ENCODE assay signal across 8 mouse cellular contexts in the genomic region with DNA sequence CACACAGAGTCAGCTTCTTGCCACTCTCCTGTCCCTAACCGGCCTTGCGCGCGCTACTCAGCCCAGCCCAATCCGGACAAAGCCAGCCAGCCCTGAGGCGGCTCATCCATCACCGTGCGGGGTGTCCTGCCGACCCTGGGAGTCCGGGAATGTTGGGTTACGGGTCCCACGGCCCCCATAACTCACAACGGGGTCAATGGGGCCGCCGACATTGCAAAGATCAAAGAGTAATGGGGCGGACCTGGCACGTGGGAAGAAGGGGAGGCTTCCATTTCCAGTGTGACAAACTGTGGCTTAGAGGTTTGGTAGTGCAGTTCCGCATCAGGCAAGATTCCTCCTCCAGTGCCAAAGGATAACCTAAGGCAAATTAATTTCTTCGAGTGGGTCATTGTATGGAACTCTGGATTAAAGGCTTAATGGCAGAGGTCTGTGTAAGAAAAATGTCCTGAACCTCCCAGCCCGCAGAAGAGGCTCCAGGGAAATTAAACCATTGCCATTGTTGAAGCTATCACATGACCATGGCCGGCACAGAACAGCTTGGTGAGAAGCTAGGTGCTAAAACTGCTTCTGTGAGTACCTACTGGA. TPM values are rescaled to one million over a fixed set of nuclear protein-coding genes. Genes with fewer than 3 reads are reported as not detected.
A peak's percentile ranks its signal among the peaks of the same experiment; 100 is the strongest.
DNase-seq lines count a peak whose midpoint lies in the region; ATAC-seq and TF ChIP-seq lines count a peak whose summit lies in the region.

No protein-coding gene starts in this region.

- ATAC-seq in heart, embryonic 15.5 days (replicated peaks; ENCODE audit: insufficient number of reproducible peaks, insufficient read depth, low FRiP score, low read depth): no peak
- peak; percentile 69 for ATAC-seq in midbrain, embryonic 13.5 days

- no peaks in the 10 kb centered on the region for H3K9me3 ChIP-seq in heart, embryonic 15.5 days (replicated peaks)
- H3K9me3 ChIP-seq in midbrain, embryonic 13.5 days: no peaks in the 10 kb centered on the region; the same call in 1 of the 2 replicates

- no peak for TF ChIP-seq POLR2A in brain, embryonic 14.5 days (IDR thresholded peaks at IDR 0.05; ENCODE audit: borderline replicate concordance, extremely low read depth, insufficient read depth, insufficient read length, poor library complexity, severe bottlenecking)

- no peak for DNase-seq in heart, adult 9 months (ENCODE audit: low spot score in 2 of 2)
- DNase-seq in brain, embryonic 14.5 days (ENCODE audit: low read depth): peak; percentile 78
- peak; percentile 60 for DNase-seq in forelimb bud, embryonic 11.5 days (ENCODE audit: low read depth, low spot score)
- no peak for DNase-seq in ovary, postnatal 14 days (ENCODE audit: low spot score)
- no peak for DNase-seq in adrenal gland, adult 8-10 months
- no peak for DNase-seq in lung, postnatal 36 days

- no peak for TF ChIP-seq CTCF in brain, embryonic 14.5 days (IDR thresholded peaks at IDR 0.05; ENCODE audit: borderline replicate concordance, extremely low read depth, insufficient read depth, insufficient read length)

- H3K4me2 ChIP-seq in heart, embryonic 15.5 days: peak overlapping the region; percentile 98
- peak overlapping the region; percentile 61 for H3K4me2 ChIP-seq in midbrain, embryonic 13.5 days (replicated peaks)

- H3K9ac ChIP-seq in heart, embryonic 15.5 days: no peak overlapping the region
- peak overlapping the region; percentile 98 for H3K9ac ChIP-seq in midbrain, embryonic 13.5 days (replicated peaks)

- H3K4me3 ChIP-seq in heart, embryonic 15.5 days: peak overlapping the region; percentile 57
- peak overlapping the region; percentile 78 for H3K4me3 ChIP-seq in midbrain, embryonic 13.5 days (replicated peaks)

- no peaks in the 10 kb centered on the region for H3K36me3 ChIP-seq in heart, embryonic 15.5 days
- peaks cover 7% of the 10 kb centered on the region; the same call in 1 of the 2 replicates for H3K36me3 ChIP-seq in midbrain, embryonic 13.5 days

- H3K27me3 ChIP-seq in heart, embryonic 15.5 days: peaks cover 69% of the 10 kb centered on the region
- no peaks in the 10 kb centered on the region for H3K27me3 ChIP-seq in midbrain, embryonic 13.5 days

- peaks cover 13% of the 10 kb centered on the region for H3K4me1 ChIP-seq in heart, embryonic 15.5 days (replicated peaks)
- peaks cover 52% of the 10 kb centered on the region for H3K4me1 ChIP-seq in midbrain, embryonic 13.5 days (replicated peaks)

- WGBS in heart, embryonic 15.5 days: 2% methylated on average over 21 of the region's 21 CpGs
- WGBS in midbrain, embryonic 13.5 days: under 1% methylated on average over 21 of the region's 21 CpGs

- no peak overlapping the region for H3K27ac ChIP-seq in heart, embryonic 15.5 days
- H3K27ac ChIP-seq in midbrain, embryonic 13.5 days: peak overlapping the region; percentile 99

RNA-seq across cellular contexts. Expression of a gene that starts 1.1 kb away (rescaled TPM):
- 0.15 TPM in 1 of 2 replicates, not detected in the other for polyA plus RNA-seq in heart, embryonic 15.5 days (2015; fragmentation: Nextera tagmentation; extraction: Ambion mirVana)
- 54.9 and 73.0 TPM in 2 replicates for polyA plus RNA-seq in brain, embryonic 14.5 days (2012; rRNA removed)
- 14.6 and 20.4 TPM in 2 replicates for polyA plus RNA-seq in midbrain, embryonic 13.5 days (2015; fragmentation: Nextera tagmentation; extraction: Ambion mirVana)
- under 1 TPM; 0.06 to 0.15 (median 0.12) TPM for total RNA-seq in adrenal gland, adult 8-10 months (2022)

RNA-seq across cellular contexts. Expression of a gene that starts 1.4 kb away (rescaled TPM):
- 30.9 and 35.4 TPM in 2 replicates for polyA plus RNA-seq in heart, embryonic 15.5 days (2015; fragmentation: Nextera tagmentation; extraction: Ambion mirVana)
- polyA plus RNA-seq in brain, embryonic 14.5 days (2012; rRNA removed): 111 and 132 TPM in 2 replicates
- polyA plus RNA-seq in midbrain, embryonic 13.5 days (2015; fragmentation: Nextera tagmentation; extraction: Ambion mirVana): 105 and 106 TPM in 2 replicates
- 10 to 100 TPM; 24.5 to 32.7 (median 28.9) TPM for total RNA-seq in adrenal gland, adult 8-10 months (2022)

RNA-seq across cellular contexts. Expression of a gene that starts 20.4 kb away (rescaled TPM):
- 18.8 and 19.7 TPM in 2 replicates for polyA plus RNA-seq in heart, embryonic 15.5 days (2015; fragmentation: Nextera tagmentation; extraction: Ambion mirVana)
- 18.1 and 25.3 TPM in 2 replicates for polyA plus RNA-seq in brain, embryonic 14.5 days (2012; rRNA removed)
- 15.9 and 19.6 TPM in 2 replicates for polyA plus RNA-seq in midbrain, embryonic 13.5 days (2015; fragmentation: Nextera tagmentation; extraction: Ambion mirVana)
- total RNA-seq in adrenal gland, adult 8-10 months (2022): 10 to 100 TPM; 50.2 to 84.6 (median 64.4) TPM

RNA-seq across cellular contexts. Expression of a gene that starts 28.7 kb away (rescaled TPM):
- 26.5 and 27.0 TPM in 2 replicates for polyA plus RNA-seq in heart, embryonic 15.5 days (2015; fragmentation: Nextera tagmentation; extraction: Ambion mirVana)
- polyA plus RNA-seq in brain, embryonic 14.5 days (2012; rRNA removed): 122 and 144 TPM in 2 replicates
- 97.8 and 103 TPM in 2 replicates for polyA plus RNA-seq in midbrain, embryonic 13.5 days (2015; fragmentation: Nextera tagmentation; extraction: Ambion mirVana)
- total RNA-seq in adrenal gland, adult 8-10 months (2022): 10 to 100 TPM; 15.3 to 41.5 (median 26.8) TPM

RNA-seq across cellular contexts. Expression of a gene that starts 28.8 kb away (rescaled TPM):
- polyA plus RNA-seq in heart, embryonic 15.5 days (2015; fragmentation: Nextera tagmentation; extraction: Ambion mirVana): 0.59 and 1.5 TPM in 2 replicates
- 2.6 and 5.1 TPM in 2 replicates for polyA plus RNA-seq in brain, embryonic 14.5 days (2012; rRNA removed)
- polyA plus RNA-seq in midbrain, embryonic 13.5 days (2015; fragmentation: Nextera tagmentation; extraction: Ambion mirVana): 2.3 and 2.4 TPM in 2 replicates
- 10 to 100 TPM in 3 of 4 experiments, 1 to 10 TPM in 1; 9.8 to 15.7 (median 13.4) TPM for total RNA-seq in adrenal gland, adult 8-10 months (2022)

Comparison
In these comparisons a context has a peak if more than half of its experiments do, and no peak if none do; other contexts are left out.
1. DNase-seq: peak in brain, embryonic 14.5 days (single experiment) and forelimb bud, embryonic 11.5 days (single experiment); none in heart, adult 9 months (0 of 2), ovary, postnatal 14 days (single experiment), adrenal gland, adult 8-10 months (single experiment) and lung, postnatal 36 days (single experiment).
2. RNA of a gene that starts 1.1 kb away (polyA plus RNA-seq): 54.9 to 73.0 TPM in brain, embryonic 14.5 days and 14.6 to 20.4 TPM in midbrain, embryonic 13.5 days; 0.15 TPM in heart, embryonic 15.5 days; every median in the first group is over 10 times any median in the second.